Mouse (Mus musculus) fibroblast of lung, adult 2 months (primary cell): Measurements from ENCODE around the gene Apln.
A peak's percentile ranks its signal among the peaks of the same experiment; 100 is the strongest.

ENCODE experiments used
- DNase-seq: peaks from one replicate; pipeline ENCODE4 v3.0.0-alpha.2; 2011; ENCODE audit warnings: low read depth

Apln gene

GRCm38 (mm10) chrX:48016906-48017601 lies 17.6 kb downstream of the Apln start:
- DNase-seq: no peak

DNA sequence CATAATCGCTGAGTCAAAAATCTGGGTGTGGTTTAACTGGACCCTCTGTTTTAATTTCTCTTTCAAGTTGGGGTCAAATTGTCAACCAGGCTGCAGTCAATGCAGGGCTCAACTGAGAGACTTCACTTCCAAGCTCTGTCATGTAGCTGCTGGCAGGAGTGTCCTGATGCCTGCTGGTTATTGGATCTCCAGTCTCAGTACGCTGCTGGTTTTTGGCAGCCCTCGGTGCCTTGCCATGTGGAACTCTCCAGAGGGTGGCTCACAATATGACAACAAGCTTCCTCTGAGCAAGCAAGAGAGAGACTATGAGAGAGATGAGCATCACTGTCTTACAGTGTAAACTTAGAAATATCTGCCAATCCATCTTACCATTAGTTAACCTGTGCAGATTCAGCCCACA lies 23.0 kb downstream of the Apln start:
- DNase-seq: no peak

- DNase-seq: no peak
Measured at GRCm38 (mm10) chrX:48006062-48006461, 28.6 kb downstream of the Apln start.

DNA sequence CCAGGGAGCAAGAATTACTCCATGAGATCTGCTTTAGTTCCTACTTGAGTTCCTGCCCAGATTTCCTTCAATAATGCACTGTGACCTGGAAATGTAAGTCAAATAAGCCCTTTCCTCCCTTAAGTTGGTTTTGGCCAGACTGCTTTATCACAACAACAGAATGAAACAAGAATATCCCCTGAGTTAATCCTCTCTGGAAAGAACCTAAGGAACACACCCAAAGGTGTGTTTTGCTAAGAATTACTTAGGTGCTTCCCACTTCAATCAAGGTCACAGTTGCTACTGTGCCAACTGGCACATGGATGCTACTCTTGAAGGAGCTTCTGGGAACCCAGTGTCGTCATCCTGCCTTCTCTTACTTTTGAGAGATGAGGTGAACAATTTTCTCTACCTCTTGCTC lies 29.9 kb downstream of the Apln start:
- no peak for DNase-seq

DNA sequence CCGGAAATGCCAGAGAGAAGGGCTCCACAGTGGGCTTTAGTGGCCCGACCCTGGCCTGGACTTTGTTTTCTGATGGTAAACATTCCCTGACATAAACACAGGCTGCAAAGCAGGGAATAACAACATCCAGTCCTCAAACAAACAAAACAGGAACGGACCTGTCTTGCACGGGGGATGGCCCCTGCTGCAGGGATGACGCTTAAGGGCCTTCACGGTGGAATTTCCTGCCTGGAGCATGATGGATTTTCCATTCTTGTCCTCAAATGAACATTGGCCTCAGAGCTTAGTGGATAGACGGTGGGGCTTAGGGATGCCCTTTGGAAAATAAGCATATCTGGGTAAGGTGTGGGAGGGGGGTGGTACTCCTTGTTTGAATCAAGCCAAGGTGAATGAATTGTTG lies 33.5 kb downstream of the Apln start:
- DNase-seq: no peak

GRCm38 (mm10) chrX:47998412-47998811 lies 36.2 kb downstream of the Apln start:
- DNase-seq: no peak

DNA sequence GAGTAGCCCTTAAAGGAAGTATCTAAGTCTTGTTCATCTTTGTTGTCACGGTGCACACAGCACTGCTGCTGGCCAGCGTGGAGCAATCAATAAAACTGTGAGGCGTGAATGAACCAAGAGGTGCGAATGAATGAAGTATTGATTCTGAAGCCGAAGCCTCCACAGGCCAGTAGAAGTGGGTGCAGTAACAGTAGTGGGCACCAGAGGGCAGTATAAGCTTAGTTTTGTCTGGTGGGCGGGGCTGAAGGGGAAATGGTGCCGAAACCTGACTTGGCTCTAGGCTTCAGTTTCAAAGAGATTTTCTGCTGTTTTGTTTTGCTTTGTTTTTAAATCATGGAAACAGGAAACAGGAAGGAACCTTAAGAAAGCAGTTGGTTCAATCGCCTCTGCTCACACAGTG lies 42.0 kb downstream of the Apln start:
- DNase-seq: no peak

GRCm38 (mm10) chrX:47988024-47988423 lies 46.6 kb downstream of the Apln start:
- peak; percentile 32 for DNase-seq

GRCm38 (mm10) chrX:47985000-47985619 lies 49.5 kb downstream of the Apln start:
- peak; percentile 68 for DNase-seq

DNA sequence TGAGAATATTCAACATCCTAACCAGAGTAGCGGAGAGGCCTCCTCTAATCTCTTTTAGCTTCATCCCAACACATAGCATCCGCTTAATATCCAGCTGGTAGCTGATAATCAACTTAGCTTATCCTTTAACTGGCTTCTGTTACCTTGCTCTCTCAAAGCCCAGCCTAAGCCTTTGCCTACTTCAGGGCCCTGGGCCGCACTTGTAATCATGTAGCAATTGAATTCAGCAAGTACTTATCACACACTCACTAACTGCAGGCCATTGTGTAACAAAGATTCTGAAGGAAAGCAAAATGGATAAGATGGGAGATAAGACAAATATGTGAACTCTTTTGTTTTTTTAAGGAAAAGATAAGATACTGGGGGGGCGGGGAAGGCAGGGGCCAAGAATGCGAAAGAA lies 57.6 kb downstream of the Apln start:
- DNase-seq: no peak

- peak; percentile 44 for DNase-seq
Measured at GRCm38 (mm10) chrX:47976551-47976950, 58.1 kb downstream of the Apln start.
